Mouse (Mus musculus): ENCODE results near the gene Ccdc96.

- TF ChIP-seq CTCF (IDR thresholded peaks at IDR 0.05; ENCODE audit: control insufficient read depth, insufficient read depth, low read length) (no peak), POLR2A (IDR thresholded peaks at IDR 0.05; ENCODE audit: borderline replicate concordance, control insufficient read depth, low read depth, low read length) (no peak)
Measured at GRCm38 (mm10) chr5:36472876-36473655, 11.3 kb upstream of the Ccdc96 start.

Data from bone marrow, adult 2 months (tissue).